Mouse (Mus musculus): ENCODE results near the gene Cdc42se1.
"Not testable (repeated sequence)": the region's sequence is repeated elsewhere in the genome, so short reads cannot be mapped to it uniquely, and the experiment has no call there.

The Cdc42se1 gene

DNA sequence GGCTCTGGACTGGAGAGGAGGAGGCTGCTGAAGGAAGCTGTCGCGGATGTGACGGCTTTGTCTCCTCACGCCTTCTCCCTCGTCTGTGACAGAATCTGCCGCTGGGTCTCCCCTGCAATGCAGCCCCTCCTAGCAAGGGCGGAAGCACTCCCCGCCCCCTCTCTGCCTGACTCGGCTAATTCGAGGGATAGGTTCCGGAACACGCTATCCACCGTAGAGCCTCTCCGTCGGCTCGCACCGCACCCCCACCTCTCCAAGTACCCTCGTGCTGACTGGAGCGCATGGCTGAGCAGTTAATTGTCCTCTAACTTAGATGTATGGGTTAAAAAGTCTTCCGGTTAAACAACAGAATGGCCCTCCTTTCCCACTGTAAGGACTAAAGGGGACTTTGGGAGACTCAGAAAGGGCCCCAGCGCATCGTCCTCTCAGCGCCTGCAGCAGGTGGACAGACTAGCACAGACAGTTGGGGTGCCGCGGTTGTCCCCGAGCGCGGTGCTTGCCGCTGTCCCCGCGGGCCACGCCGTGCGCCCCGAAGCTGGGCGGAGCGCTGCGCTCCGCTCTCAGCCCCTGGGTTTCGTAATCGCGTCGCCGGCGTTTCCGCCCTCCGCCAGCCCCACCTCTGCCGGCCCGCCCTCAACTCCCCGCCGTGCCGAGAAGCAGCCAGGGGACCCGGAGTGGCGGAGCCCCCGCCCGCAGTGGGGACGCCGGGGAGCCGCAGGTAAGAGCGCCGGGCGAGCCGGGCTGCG, at the start of gene Cdc42se1:
Gene Cdc42se1, plus strand, starts transcription at position 585 of the 746 bp plus-strand sequence.
- DNase-seq (ENCODE audit: low spot score) = peak; percentile 84

DNA sequence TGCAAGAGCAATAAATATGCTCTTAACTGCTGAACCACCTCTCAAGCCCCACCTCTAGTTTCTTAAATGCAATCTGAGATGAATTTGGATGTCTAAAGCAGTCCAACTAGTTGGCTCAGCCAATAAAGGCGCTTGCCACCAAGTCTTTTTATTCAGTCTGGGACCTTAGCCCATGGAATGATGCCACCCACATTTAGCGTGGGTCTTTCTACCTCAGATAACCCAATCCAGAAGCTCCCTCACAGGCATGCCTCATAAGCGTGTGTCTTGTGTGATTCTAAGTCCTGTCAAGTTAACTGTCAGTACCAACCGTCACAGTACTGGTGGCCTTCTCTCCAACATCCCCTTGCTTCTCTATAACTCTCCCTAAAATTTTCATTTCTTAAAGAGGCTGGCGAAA, 49.6 kb upstream of the Cdc42se1 start:
- no peak for DNase-seq (ENCODE audit: low spot score)

DNA sequence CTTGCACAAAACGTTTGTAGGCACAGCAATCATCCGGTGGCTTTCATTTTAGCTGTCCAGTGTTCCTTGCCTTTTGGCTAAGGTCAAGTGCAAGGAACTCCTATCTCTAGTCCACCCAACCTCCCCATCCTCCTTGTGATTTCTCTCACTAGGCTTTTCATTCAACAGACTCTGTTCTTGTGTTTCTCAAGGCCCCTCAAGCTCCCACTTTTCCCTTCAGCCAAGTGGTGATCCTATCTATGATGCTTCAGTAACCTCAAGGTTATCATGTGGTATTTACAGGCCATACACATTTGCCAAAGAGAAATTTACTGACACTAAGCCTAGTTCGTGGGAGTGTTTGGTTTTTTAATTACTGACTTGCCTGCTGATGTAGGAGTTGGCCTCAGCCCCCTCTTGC, 48.6 kb upstream of the Cdc42se1 start:
- DNase-seq (ENCODE audit: low spot score) = peak; percentile 74

DNA sequence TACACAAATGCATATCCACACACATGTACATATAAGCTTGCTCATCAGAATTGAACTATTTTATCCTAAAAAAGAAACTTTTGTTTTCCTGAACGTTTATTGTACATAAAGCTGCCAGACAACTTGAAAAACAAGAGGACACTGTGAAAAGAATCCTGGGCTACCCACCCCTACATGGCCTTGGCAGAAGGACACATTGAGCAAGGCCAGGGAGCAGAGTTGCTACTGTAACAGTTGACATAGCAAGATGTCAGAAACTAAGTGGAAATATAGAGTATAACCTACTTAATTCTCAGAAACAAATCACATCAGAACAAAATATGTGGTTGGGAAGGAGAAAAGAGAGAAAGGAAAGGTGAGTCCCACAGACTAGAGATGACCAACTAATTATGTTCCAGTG, 46.7 kb upstream of the Cdc42se1 start:
- DNase-seq (ENCODE audit: low spot score) = no peak

DNA sequence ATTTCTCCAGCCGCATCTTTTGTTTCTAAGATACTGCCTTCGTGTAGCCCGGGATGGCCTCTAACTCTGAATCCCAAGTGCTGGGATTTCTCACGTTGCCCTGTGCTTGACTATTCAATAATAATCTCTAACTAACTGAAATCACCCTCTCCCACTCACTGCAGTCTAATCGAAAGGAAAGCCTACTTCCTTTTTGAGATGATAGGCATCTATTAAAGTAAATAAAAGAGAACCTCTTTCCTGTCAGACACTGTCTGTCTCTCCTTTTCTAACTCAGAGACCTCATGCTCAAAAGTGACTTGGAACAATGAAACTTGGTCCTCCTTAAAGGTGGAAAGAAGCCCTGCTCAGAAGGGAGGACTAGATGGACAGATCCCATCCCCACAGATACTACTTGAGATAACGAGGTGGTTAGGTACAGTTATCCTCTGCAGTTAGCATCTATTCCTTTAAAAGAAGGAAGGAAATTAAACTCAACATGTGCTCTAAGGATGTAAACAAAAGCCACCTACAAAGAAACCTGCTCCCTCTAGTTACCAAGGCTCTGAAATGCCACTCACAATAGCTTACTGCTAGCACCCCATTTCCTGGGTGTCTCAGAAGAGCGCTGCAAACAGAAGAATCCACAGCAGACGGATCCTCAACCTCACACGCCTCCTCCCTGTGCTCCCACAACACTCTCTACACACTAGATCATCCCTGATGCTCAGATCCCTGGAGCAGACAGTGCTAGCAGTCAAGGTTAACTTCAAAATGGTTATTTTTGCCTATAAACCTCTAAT, 43.5 kb upstream of the Cdc42se1 start:
- DNase-seq (ENCODE audit: low spot score) = no peak

DNA sequence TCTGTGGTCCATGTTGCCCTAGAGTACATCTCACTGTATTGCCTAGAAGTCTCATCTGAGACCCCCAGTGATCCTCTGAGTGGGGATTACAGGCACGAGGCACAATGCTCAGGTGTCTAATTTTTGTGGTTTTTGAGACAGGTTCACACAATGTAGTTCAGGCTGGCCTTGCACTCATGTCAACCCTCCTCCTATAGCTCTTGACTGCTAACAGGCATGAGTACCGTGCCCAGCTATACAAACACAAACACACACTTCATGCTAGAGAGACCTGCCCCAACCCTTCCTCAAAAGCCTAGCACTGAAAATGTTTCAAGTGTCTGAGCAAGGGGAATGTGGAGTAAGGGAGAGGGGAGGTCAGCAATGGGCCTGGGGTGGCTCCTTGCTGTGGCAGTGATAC, 42.4 kb upstream of the Cdc42se1 start:
- no peak for DNase-seq (ENCODE audit: low spot score)

DNA sequence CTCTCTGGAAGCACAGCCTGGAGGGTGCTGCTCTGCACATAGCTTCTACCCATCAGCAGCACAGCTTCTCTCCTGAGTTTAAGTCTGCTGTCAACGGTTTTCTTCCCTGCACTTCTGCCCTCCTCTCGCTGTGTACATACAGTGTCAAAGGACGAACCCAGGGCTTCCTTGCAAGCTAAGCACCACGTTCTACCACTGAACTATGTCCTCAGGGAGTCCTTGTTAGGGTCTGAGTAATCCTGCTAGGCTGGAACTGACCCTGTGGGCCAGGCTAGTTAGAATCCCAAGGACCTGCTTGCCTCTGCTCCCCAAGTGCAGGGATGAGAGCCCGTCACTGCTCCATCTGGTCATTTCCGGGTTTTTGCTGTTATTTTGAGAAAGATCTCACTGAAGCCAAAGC, 41.6 kb upstream of the Cdc42se1 start:
- no peak for DNase-seq (ENCODE audit: low spot score)

DNA sequence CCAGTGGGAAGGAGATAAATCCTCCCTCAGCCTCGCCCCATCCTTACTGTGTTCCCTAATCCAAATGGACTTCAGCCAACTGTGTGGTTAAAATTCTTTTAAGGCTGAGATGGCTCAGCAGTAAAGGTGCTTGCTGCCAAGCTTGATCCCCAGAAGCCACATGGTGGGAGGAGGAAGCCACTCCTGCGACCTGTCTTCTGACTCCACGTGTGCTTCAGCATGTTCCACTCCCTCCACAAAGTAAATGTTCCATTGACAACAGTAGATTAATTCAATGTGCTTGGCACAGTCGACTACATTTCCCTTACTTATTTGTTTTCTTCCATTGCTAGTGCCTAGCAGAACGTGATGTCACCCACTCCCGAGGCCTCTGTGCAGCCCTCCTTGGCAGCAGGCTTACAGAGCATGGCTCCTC, 33.8 kb upstream of the Cdc42se1 start:
- no peak for DNase-seq (ENCODE audit: low spot score)

DNA sequence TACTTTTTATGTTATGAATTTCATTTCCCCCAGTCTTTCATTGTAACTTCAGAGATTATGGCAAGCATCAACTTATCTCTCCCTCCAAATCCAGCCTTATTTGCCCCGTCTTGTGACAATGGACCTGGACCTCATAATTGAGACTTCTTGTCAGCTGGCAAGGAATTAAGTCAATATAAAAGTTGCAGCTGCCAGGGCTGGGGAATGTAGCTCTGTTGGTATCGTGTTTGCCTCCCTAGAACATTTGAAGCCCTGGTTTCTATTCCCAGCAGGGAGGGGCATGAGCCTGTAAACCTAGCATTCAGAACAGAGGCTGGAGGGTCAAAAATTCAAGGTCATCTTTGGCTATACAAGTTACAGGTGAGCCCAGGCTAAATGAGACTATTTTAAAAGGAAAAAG, 32.8 kb upstream of the Cdc42se1 start:
- no peak for DNase-seq (ENCODE audit: low spot score)

DNA sequence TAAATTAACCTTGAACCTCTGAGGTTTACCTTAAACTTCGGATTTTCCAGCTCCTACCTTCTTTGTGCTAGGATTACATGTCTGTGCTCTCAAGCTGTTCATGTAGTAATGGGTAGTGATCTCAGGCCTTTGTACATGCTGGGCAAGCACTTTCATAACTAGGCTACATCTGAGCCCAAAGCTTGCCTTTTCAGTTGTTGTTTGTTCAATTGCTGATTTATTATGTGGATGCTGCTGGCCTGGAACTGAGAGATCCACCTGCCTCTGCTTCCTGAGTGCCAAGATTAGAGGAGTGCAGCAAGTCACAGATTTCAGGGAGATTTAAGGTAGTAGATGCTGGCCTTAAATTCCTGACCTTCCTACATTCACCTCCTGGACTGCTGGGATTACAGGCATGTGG, 29.4 kb upstream of the Cdc42se1 start:
- DNase-seq (ENCODE audit: low spot score) = no peak

DNA sequence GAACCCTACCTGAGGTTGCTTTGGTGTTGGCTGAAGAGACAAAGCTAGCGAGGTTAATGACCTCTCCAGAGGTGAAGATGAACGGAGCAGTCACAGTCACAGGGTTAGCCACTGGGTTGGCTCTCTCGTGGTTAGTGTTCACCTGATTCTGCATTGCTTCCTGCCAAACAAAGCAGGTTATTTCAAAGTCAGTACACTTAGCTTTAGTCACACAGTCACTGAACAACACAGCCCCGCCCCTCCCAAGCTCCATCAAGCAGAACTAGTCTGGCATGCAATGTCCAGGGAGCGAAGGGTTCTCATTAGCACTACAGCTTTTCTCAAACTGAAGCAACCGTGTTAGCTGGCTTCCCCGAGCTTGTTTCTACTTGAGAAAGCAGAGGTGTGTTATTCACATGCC, 28.4 kb upstream of the Cdc42se1 start:
- DNase-seq (ENCODE audit: low spot score) = no peak

DNA sequence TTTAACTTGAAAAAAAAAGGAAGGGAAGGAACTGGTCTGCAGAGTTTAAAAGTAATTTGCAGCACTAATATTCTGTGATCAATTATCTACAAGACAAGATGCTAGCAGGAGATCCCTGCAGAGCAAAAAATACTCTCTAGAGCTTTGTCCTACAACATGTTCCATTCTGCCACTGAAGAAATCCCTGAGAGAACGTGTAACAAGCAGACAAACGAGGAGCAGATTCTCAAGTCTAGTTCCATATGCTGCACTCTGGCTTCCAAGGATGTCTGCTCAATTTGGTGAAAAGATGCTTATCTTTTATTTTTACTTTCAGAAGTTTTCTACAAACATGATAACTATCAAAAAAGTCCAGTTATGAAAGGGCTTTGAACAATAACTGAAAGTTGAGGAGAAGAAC, 28.0 kb upstream of the Cdc42se1 start:
- no peak for DNase-seq (ENCODE audit: low spot score)

DNA sequence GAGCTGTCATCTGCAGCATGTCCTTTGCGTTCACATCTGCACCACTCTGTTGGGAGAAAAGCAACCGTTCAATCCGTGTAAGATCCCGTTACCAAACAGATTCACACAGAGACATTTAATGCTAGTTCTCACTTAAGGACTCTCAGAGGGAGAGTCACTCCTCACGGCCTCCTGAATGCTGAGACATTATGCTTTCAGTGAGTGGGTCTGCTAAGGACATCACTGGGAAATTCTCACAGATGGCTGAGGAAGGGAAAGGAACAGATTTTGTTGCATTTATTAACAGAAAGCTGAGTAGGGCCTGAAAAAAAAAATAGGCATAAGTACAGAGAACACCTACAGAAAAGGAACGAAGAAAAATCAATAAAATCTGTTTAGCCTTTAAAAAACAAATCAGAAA, 24.7 kb upstream of the Cdc42se1 start:
- DNase-seq (ENCODE audit: low spot score) = no peak

DNA sequence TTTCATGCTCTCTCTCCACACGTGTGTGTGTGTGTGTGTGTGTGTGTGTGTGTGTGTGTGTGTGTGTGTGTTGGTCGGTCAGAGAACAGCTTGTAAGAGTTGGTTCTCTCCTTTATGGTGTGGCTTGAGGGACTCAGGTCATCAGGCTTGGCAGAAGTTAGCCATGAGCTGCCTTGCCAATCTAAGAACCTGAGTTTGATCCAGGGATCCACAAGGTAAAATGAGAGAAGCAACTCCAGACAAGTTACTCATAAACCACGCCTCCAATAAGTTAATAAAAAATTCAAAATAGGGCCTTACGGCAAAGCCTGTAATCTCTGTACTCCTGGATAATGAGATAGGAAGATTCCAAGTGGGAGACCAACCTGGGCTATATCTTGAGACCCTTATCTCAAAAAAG, 20.2 kb upstream of the Cdc42se1 start:
- DNase-seq (ENCODE audit: low spot score) = no peak

DNA sequence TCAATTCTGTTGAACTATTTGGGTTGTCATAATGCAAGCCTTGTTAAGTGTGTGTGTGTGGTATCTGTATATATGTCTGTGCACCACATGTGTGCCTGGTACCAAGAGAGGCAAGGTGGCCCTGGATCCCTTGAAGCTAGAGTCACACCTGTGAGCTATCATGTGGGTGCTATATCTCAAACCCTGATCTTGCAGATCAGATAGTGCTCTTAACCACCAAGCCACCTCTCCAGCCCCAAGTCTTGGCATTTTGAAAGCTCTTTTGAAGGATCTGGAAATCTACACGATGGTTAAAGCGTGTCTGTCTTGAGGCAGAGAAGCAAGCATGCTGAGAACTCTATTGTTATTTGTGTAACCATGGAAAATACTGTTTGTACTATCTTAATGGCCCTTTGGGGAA, 17.9 kb upstream of the Cdc42se1 start:
- no peak for DNase-seq (ENCODE audit: low spot score)

DNA sequence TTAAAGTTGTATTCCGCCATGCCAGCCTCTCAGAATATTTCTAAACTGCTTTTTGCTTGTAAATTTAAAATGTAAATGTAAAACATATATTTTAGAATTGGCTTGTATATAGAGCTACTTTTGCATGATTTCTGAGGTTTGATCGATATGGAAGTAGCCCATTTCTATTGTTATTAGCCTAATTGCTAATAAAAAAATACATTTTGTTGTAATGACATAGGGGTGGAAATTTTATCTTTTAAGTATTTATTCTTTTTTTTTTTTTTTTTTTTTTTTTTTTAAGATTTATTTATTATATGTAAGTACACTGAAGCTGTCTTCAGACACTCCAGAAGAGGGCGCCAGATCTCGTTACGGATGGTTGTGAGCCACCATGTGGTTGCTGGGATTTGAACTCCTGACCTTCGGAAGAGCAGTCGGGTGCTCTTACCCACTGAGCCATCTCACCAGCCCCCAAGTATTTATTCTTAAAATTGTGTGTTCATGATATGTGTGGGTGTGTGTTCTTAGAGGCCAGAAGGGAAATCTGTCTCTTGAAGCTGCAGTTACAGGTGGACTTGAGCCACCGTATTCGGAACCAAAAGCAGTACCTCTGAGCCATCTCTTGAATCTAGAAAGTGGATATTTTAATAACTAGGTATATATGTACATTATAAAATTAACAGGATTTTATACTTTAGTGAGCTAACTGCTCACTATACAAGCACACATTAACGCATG, 15.5 kb upstream of the Cdc42se1 start:
- DNase-seq (ENCODE audit: low spot score) = not testable (repeated sequence)

DNA sequence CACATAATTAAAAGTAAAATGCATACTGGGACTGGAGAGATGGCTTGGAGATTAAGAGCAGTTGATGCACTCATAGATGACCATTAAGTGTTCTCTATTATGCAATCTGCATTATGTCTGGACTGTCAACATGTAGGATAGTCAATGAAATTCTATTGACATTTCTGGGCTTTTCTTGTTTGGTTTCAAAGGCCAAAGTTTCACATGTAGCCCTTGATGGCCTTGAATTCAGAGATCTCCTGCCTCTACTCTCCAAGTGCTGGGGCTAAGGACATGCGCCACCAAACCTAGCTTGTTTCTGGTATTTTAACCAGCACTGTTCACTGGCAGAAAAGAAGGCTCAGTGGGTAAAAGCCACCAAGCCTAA, 14.9 kb upstream of the Cdc42se1 start:
- no peak for DNase-seq (ENCODE audit: low spot score)

DNA sequence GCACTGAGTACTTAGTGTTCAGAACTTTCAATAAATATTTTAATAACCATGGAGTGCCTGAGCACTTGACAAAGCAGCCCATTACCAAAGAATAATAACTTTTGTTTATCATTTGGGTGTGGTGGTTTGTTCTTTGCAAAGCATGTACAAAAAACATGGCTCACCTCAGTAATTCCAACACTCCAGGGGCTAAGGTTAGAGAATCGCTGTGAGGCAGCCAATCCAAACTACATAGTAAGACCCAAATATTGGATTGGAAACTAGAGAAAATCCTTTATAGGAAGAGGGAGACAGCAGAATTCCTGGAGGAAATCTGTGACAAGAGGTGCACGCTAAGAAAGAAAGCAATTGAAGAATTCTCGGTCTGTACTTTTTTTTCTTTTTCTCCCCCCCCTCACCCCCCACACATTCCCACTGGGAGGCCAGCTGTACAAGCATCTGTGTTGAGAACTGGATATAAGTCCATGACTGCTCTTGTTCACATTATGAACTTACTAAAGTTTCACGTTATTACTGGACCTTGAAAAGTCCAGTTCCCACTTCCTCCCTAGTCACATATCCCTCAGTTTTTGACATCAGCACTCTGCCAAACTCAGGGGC, 11.8 kb upstream of the Cdc42se1 start:
- DNase-seq (ENCODE audit: low spot score) = no peak

DNA sequence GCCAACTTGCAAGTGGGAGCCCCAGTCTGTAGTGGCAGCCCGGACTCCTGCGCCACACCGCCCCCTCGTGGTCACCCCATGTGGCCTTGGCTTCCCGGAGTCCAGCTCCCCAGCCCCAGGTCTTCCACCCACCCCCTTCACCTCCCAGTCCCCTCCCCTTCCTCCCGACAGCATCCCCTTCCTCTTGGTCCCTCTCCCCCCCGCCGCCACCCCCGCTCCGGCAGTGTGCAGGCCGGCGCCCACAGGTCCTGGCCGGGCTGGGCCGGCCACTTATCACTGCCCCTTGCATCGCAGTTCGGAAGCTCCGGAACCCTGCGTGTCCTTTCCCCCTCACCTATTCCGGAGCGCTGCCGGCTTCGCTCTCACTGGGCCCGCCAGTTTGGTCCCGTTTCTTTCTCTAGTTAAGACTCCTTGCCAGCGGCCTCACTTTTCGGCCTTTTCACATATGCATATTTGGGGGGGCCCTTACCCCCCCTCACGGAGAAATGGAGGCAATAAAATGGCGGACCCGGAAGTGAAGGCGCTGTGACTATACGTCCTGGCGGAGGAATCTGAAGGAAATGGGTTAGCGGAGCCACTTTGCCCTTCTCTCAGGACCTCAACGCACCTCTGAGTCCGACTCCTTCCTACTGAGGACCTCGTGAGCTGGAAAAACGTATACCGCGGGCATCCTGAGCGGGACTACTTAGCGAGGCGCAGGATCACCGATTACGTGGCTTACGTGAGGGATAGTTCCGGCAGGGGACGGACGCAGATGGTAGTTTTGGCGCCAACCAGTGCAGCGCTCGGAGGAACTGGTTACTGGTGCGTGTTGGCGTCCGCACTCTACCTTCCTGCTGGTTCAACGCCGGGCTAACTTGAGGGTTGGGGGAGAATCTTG, 11.0 kb upstream of the Cdc42se1 start, which contains the start of gene Gabpb2:
Gene Gabpb2, minus strand, starts transcription at position 662 of the 880 bp plus-strand sequence.
- peak; percentile 93 for DNase-seq (ENCODE audit: low spot score)

DNA sequence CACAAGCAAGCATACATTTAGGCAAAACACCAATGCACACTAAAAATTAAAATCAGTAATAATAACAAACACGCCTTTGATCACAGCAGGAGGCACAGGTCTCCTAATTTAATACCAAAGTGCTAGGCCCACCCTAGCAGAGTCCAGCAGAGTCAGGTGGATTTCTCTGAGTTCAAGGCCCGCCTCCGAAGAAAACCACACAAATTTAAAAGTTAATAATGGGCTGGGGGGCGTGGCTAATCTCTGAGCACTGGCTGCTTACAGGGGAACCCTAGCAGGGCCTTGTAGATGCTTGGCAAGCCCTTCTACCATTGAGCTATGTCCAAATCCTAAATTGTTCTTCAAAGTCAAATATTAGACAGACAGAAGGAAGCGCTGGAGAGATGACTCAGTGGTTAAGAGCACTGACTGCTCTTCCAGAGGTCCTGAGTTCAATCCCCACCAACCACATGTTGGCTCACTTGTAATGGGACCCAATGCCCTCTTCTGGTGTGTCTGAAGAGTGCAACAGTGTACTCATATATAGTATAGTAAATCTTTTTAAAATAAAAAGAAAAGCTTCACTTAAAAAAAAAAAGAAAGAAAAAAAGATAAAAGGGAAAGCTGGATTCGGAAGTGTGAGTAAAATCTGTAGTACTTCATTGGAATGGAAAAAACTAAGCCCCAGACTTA, 9.9 kb upstream of the Cdc42se1 start:
- no peak for DNase-seq (ENCODE audit: low spot score)

DNA sequence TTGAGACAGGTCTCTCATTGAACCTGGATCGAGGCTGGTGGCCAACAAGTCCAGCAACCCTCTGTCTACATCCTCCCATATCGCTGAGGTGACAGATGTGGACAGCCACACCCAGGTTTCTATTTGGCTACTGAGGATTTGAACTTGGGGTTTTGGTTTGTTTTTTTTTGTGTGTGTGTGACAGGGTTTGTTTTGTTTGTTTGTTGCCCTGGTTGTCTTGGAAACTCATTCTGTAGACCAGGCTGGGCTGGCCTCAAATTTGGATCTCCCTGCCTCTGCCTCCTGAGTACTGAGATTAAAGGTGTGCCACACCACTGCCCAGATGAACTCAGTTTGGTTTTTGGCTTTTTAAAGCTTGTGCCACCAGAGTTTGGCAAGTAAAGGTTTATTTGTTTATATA, 5.5 kb upstream of the Cdc42se1 start:
- no peak for DNase-seq (ENCODE audit: low spot score)

Measured in testis, postnatal 14 days (tissue).